In the genomic region with DNA sequence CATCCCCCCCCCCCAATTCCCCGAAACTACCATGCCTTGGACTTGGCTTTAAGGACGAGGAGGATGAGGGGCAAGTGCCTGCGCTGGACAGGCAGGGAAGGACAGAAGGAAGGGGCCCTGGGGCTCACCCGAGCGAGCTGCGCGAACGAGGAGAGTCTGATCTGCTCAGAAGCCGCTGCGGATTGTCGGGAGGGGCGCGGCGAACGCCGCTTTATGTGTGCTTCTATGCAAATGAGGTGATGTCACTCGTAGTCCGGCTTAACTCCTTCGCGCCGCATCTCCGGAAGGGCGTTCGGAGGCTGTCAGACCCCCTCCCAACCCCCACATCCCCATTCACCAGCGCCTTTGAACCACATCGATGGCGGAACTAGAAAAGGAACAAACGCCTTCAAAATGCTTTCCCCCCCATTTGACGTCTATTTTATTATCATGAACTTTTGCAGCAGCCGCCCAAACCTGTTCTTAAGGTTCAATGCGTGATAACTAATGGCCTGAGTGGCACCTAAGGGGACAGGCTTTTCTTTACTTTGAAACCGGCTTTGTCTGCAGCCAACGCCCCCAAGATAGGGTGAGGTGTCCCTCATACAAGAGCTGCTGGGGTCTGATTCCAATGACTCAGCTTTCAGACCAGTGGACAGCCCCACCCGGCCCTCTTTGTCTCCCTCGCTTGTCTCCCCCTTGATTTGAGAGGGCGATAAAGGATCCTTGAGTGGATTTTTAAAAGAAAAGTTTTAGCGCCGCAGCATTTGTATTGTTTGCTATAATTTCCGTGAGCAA, we compare ENCODE assay signal across 7 mouse cellular contexts. TPM values are rescaled to one million over a fixed set of nuclear protein-coding genes. Genes with fewer than 3 reads are reported as not detected.
DNase-seq lines count a peak whose midpoint lies in the region; ATAC-seq lines count a peak whose summit lies in the region.

A gene (minus strand): TSS at position 338 of the 777 bp plus-strand sequence.

- ATAC-seq in embryonic facial prominence, embryonic 12.5 days (ENCODE audit: insufficient number of reproducible peaks, insufficient read depth, low FRiP score, low TSS enrichment): peak; percentile 79
- peak; percentile 85 for ATAC-seq in limb, embryonic 12.5 days (ENCODE audit: insufficient number of reproducible peaks, insufficient read depth, low FRiP score, low TSS enrichment, low read depth)
- ATAC-seq in midbrain, embryonic 14.5 days (ENCODE audit: low FRiP score, low TSS enrichment): peak; percentile 92

- peak; percentile 88 for DNase-seq in adrenal gland, postnatal 14 days
- peak; percentile 99 for DNase-seq in heart, adult 11 months
- peak; percentile 75 for DNase-seq in kidney, adult 18-20 months
- DNase-seq in midbrain, embryonic 14.5 days: peak; percentile 93
- DNase-seq in spleen, adult 12 weeks (ENCODE audit: low spot score): peak; percentile 62

- peak within 1 kb of the TSS; percentile 68 for H3K9ac ChIP-seq in embryonic facial prominence, embryonic 12.5 days
- H3K9ac ChIP-seq in limb, embryonic 12.5 days (replicated peaks): peak within 1 kb of the TSS; percentile 73
- peak within 1 kb of the TSS; percentile 90 for H3K9ac ChIP-seq in midbrain, embryonic 14.5 days (replicated peaks; ENCODE audit: low read length)

- no peaks in the 10 kb centered on the region for H3K4me1 ChIP-seq in embryonic facial prominence, embryonic 12.5 days
- no peaks in the 10 kb centered on the region; the same call in 1 of the 2 replicates for H3K4me1 ChIP-seq in limb, embryonic 12.5 days (replicated peaks)
- H3K4me1 ChIP-seq in midbrain, embryonic 14.5 days (ENCODE audit: control insufficient read depth, insufficient read depth, low read length): peaks cover 7% of the 10 kb centered on the region

- H3K9me3 ChIP-seq in embryonic facial prominence, embryonic 12.5 days: no peaks in the 10 kb centered on the region
- no peaks in the 10 kb centered on the region for H3K9me3 ChIP-seq in limb, embryonic 12.5 days
- H3K9me3 ChIP-seq in midbrain, embryonic 14.5 days (ENCODE audit: control insufficient read depth, low read length): no peaks in the 10 kb centered on the region

- no peaks in the 10 kb centered on the region for H3K36me3 ChIP-seq in embryonic facial prominence, embryonic 12.5 days
- no peaks in the 10 kb centered on the region for H3K36me3 ChIP-seq in limb, embryonic 12.5 days
- H3K36me3 ChIP-seq in midbrain, embryonic 14.5 days (ENCODE audit: control insufficient read depth, insufficient read depth, low read length): 0 out of 2 replicates have a peak, but pooled peaks cover 4% of the 10 kb centered on the region

- peak within 1 kb of the TSS; percentile 83 for H3K27ac ChIP-seq in embryonic facial prominence, embryonic 12.5 days
- peak within 1 kb of the TSS; percentile 84 for H3K27ac ChIP-seq in limb, embryonic 12.5 days
- H3K27ac ChIP-seq in midbrain, embryonic 14.5 days (replicated peaks; ENCODE audit: low read depth, low read length): peak within 1 kb of the TSS; percentile 95

- peak within 1 kb of the TSS; percentile 52 for H3K4me3 ChIP-seq in embryonic facial prominence, embryonic 12.5 days
- H3K4me3 ChIP-seq in limb, embryonic 12.5 days (replicated peaks): peak within 1 kb of the TSS; percentile 52
- H3K4me3 ChIP-seq in midbrain, embryonic 14.5 days (replicated peaks; ENCODE audit: low read depth, low read length): peak within 1 kb of the TSS; percentile 56

- 27% methylated on average over 39 of the region's 39 CpGs for WGBS in embryonic facial prominence, embryonic 12.5 days
- WGBS in limb, embryonic 12.5 days: 24% methylated on average over 39 of the region's 39 CpGs
- WGBS in midbrain, embryonic 14.5 days: 26% methylated on average over 39 of the region's 39 CpGs

- peak within 1 kb of the TSS; percentile 45 for H3K4me2 ChIP-seq in embryonic facial prominence, embryonic 12.5 days (replicated peaks)
- H3K4me2 ChIP-seq in limb, embryonic 12.5 days: peak within 1 kb of the TSS; percentile 54
- H3K4me2 ChIP-seq in midbrain, embryonic 14.5 days (ENCODE audit: low read length): peak within 1 kb of the TSS; percentile 51

- peaks cover 21% of the 10 kb centered on the region for H3K27me3 ChIP-seq in embryonic facial prominence, embryonic 12.5 days
- peaks cover 54% of the 10 kb centered on the region for H3K27me3 ChIP-seq in limb, embryonic 12.5 days
- H3K27me3 ChIP-seq in midbrain, embryonic 14.5 days (ENCODE audit: control insufficient read depth, insufficient read depth, low read length): no peaks in the 10 kb centered on the region

RNA-seq across cellular contexts. Expression of the gene that starts here (rescaled TPM):
- 525 and 794 TPM in 2 replicates for total RNA-seq in adrenal gland, postnatal 14 days (2021)
- 3,040 and 3,195 TPM in 2 replicates for polyA plus RNA-seq in embryonic facial prominence, embryonic 12.5 days (2016; fragmentation: Nextera tagmentation; extraction: Ambion mirVana)
- 1,832 and 1,847 TPM in 2 replicates for polyA plus RNA-seq in limb, embryonic 12.5 days (2016; fragmentation: Nextera tagmentation; extraction: Ambion mirVana)
- polyA plus RNA-seq in midbrain, embryonic 14.5 days (2014; fragmentation: Nextera tagmentation; extraction: Ambion mirVana): 5,114 and 5,358 TPM in 2 replicates

Comparison
In these comparisons a context has a peak if more than half of its experiments do, and no peak if none do; other contexts are left out.
1. Peak in every context shown above with its lines: DNase-seq, ATAC-seq, H3K4me3 ChIP-seq and H3K27ac ChIP-seq.